Mouse (Mus musculus): ENCODE data around the gene Sfxn5. TPM values are rescaled to one million over a fixed set of nuclear protein-coding genes. Genes with fewer than 3 reads are reported as not detected.
A peak's percentile ranks its signal among the peaks of the same experiment; 100 is the strongest.

Sfxn5 gene
- polyA plus RNA-seq, 1 experiment from 2014 or later, result 22.7 TPM

DNA sequence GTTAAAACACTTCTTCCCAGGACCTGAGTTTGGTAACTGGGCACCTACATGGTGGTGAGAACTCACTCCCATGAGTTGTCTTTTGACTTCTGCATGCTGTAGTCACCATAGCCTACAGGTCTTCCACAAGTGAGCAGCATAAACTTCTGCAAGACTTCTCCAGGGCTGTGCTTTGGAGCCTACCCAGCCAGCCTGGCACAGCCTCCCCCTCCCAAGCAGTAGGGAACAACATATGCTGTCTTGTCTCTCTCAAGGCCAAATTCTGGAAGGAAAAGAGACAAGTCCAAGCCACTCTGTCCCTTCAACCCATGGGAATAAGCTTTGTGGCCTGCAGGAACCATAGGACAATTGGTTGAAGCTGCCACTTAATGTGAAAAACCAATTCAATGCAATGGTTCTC, 11.7 kb upstream of the Sfxn5 start:
- Histone ChIP-seq H3K27me3 (0 out of 2 replicates have a peak, but pooled peaks cover 2% of the 10 kb centered on the region), H3K27ac (no peak overlapping the region), H3K4me3 (no peak overlapping the region), H3K36me3 (ENCODE audit: poor library complexity, severe bottlenecking) (peaks cover 15% of the 10 kb centered on the region; the same call in 1 of the 2 replicates), H3K9ac (no peak overlapping the region), H3K4me1 (no peaks in the 10 kb centered on the region), H3K4me2 (no peak overlapping the region), H3K9me3 (replicated peaks) (no peaks in the 10 kb centered on the region)
- no peak for ATAC-seq

DNA sequence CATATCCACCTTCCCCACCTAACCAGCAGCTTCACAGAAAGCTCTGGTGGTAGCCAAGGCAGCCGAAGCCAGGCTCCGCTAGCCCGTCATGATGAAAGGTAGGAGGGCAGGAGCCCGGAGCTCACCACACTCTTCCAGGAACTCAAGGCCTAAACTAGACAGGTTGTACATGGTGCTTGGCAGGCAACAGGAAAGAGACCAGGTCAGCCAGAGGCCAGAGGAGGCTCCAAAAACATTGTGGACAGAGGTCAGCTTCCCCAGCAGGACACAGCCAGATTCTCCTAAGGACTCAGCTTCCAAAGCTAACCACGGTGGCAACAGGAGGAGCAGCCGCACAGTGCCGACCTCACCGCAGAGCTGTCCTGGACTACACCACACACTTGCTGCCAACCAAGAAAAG, 9.8 kb upstream of the Sfxn5 start:
- 0 out of 2 replicates have a peak, but pooled peaks cover 2% of the 10 kb centered on the region for H3K27me3 ChIP-seq
- 86% methylated on average over 8 of the region's 8 CpGs for WGBS
- no peaks in the 10 kb centered on the region for H3K4me1 ChIP-seq
- H3K9me3 ChIP-seq (replicated peaks), result no peaks in the 10 kb centered on the region
- H3K9ac ChIP-seq, result no peak overlapping the region
- no peak for ATAC-seq
- H3K36me3 ChIP-seq (ENCODE audit: poor library complexity, severe bottlenecking), result peaks cover 10% of the 10 kb centered on the region; the same call in 1 of the 2 replicates
- no peak overlapping the region for H3K27ac ChIP-seq
- no peak overlapping the region for H3K4me3 ChIP-seq
- no peak overlapping the region for H3K4me2 ChIP-seq

DNA sequence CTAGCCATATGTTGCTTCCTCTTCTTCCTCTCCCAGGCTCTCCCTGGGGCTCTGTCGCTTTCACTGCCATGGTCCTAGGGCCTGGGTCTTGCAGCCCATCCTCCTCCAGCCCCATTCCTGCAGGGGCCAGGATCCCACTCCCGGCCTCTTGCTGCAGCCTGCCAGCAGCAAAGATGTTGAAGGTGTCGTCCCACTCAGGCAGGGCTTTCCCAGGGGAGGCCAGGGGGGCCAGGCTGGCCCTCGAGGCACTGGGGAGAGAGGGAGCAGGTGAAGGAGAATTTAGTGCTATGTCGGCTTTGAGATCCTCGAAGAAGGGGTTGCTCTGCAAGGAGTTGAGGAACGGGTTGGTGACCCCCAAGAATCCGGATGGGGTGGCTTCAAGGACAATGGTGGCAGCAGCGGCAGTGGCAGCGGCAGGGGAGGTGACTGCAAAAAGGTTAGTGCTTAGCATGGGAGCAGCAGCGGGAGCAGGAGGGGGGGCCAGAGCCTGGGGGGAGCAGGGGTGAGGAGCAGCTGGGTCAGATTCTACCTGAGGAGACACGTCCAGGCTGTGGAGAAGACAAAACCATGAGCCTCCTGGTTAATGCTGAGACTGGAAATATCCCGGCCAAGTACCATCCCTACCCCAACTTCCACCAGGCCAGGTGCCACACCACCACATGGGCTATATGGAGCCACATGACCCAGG, 8.7 kb upstream of the Sfxn5 start:
- Histone ChIP-seq H3K9ac (no peak overlapping the region), H3K27ac (no peak overlapping the region), H3K4me3 (no peak overlapping the region), H3K9me3 (replicated peaks) (no peaks in the 10 kb centered on the region), H3K27me3 (0 out of 2 replicates have a peak, but pooled peaks cover 2% of the 10 kb centered on the region), H3K4me1 (no peaks in the 10 kb centered on the region), H3K4me2 (no peak overlapping the region), H3K36me3 (ENCODE audit: poor library complexity, severe bottlenecking) (peaks cover 3% of the 10 kb centered on the region; the same call in 1 of the 2 replicates)
- WGBS, result 72% methylated on average over 13 of the region's 13 CpGs
- ATAC-seq, result no peak

DNA sequence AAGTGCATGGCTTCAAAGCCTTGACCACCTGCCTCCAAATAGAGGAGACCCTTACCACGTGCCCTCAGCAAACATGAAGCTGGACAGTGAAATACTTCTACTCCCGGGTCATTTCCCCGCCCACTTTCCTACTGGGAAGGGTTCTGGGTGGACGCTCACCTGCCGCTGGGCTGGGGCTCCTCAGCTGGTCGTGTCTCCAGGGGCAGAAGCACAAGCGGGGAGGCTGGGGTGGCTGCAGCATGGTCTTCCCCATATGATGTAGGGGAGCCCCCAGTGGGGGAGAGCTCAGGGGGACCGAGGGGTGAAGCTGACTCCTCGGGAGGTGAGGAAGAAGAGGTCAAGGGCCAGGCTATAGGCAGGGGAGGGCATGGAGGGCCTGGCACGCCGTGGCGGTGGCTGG, 7.0 kb upstream of the Sfxn5 start:
- H3K9me3 ChIP-seq (replicated peaks), result no peaks in the 10 kb centered on the region
- no peak overlapping the region for H3K27ac ChIP-seq
- WGBS, result 79% methylated on average over 12 of the region's 12 CpGs
- H3K27me3 ChIP-seq, result 0 out of 2 replicates have a peak, but pooled peaks cover 2% of the 10 kb centered on the region
- H3K4me3 ChIP-seq, result no peak overlapping the region
- peaks cover 8% of the 10 kb centered on the region; the same call in 1 of the 2 replicates for H3K36me3 ChIP-seq (ENCODE audit: poor library complexity, severe bottlenecking)
- ATAC-seq, result no peak
- no peak overlapping the region for H3K9ac ChIP-seq
- no peaks in the 10 kb centered on the region for H3K4me1 ChIP-seq
- no peak overlapping the region for H3K4me2 ChIP-seq

DNA sequence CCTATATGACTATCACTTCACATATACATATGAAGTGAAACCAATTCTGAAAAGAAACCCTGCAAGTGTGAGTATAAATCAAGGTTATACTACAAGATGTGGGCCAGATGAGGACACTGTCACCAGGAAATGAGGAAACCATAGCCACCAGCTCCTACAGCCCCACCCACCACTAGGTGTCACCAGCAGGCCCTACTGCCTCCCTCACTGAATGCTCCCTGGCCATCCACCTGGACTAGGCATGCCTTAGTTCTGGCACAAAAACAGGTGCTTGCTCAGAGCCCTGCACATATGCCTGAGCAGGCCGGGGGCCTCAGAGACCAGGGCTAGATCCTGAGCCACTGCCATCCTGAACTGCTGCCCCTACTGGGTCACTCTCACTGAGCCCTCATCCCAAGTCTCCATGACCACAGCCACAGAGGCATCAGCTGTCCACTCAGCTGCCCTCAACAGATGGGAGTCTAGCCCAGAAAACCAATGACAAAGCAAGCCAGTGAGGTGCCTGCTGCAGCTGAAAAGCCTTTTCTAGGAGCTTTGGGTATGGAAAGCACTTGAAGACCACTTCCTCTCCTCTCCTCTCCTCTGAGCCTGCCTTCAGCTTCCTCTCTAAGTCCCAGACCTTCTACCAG, 6.2 kb upstream of the Sfxn5 start:
- 90% methylated on average over 1 of the region's 1 CpGs for WGBS
- Histone ChIP-seq H3K27ac (no peak overlapping the region), H3K9me3 (replicated peaks) (no peaks in the 10 kb centered on the region), H3K4me3 (no peak overlapping the region), H3K27me3 (0 out of 2 replicates have a peak, but pooled peaks cover 2% of the 10 kb centered on the region), H3K4me1 (no peaks in the 10 kb centered on the region), H3K36me3 (ENCODE audit: poor library complexity, severe bottlenecking) (peaks cover 8% of the 10 kb centered on the region; the same call in 1 of the 2 replicates), H3K4me2 (no peak overlapping the region), H3K9ac (no peak overlapping the region)
- no peak for ATAC-seq

DNA sequence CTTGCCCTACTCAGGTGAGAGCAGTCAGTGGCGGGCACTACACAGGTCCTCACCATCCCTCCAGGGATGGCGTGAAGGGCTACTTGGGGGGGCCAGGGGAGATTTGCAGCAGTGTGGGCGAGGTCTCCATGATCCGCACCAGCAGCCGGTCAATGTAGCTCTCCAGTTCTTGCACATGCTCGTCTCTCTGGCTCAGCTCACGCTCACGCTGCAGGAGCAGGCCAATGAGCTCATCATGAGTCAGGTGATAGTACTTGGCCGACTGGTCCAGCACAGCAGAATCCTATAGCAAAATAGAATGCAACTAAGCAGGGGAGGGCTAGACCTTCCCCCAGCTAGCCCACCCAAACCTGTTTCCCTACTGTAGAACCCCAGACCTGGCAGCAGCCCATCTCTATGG, 3.7 kb upstream of the Sfxn5 start:
- ATAC-seq, result no peak
- no peak overlapping the region for H3K9ac ChIP-seq
- H3K4me1 ChIP-seq, result peaks cover 5% of the 10 kb centered on the region
- H3K4me3 ChIP-seq, result no peak overlapping the region
- H3K9me3 ChIP-seq (replicated peaks), result no peaks in the 10 kb centered on the region
- no peaks in the 10 kb centered on the region for H3K27me3 ChIP-seq
- peaks cover 8% of the 10 kb centered on the region; the same call in 1 of the 2 replicates for H3K36me3 ChIP-seq (ENCODE audit: poor library complexity, severe bottlenecking)
- 78% methylated on average over 9 of the region's 9 CpGs for WGBS
- no peak overlapping the region for H3K27ac ChIP-seq
- H3K4me2 ChIP-seq, result no peak overlapping the region

DNA sequence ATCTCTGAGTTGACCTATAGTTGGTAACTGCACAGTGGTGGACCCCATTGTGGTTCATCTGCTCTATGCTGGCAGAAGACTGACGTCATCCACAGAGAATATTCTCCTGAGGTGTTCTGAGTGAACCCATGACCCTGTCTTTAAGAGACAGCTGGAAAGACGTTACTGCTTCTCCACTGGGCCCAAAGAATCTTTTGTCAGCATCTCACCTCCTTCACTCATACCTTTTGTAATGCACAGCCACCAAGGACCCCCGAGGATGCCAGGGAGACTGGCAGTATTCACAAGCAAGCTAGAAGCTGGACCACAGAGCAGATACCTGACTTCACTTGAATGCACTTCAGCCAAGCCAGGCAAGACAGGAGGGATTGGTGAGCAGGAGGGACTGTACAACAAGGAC, 2.1 kb upstream of the Sfxn5 start:
- no peak overlapping the region for H3K27ac ChIP-seq
- no peak overlapping the region for H3K9ac ChIP-seq
- WGBS, result 53% methylated on average over 3 of the region's 3 CpGs
- H3K27me3 ChIP-seq, result peaks cover 10% of the 10 kb centered on the region
- H3K4me1 ChIP-seq, result peaks cover 12% of the 10 kb centered on the region
- H3K4me2 ChIP-seq, result no peak overlapping the region
- no peaks in the 10 kb centered on the region for H3K9me3 ChIP-seq (replicated peaks)
- H3K36me3 ChIP-seq (ENCODE audit: poor library complexity, severe bottlenecking), result peaks cover 8% of the 10 kb centered on the region; the same call in 1 of the 2 replicates
- H3K4me3 ChIP-seq, result no peak overlapping the region
- no peak for ATAC-seq

DNA sequence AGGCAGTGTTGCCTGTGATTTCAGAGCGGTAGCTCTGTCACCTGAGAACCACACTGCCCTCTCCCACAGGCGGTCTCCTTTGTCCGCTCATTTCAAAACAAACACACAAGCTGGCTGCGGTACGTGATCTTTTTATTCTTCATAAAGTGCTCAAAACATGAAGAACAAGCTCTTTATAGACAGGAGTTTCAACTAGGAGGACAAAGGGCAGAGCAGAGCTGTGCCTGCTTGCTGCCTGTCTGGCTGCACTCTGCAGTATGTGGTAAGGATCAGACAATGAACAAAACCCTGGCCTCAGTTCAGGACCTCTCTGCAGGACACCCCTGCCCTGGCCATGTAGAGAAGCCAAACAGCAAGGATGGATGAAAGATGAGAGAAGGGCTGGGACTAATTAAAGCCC, 1.6 kb upstream of the Sfxn5 start:
- peaks cover 12% of the 10 kb centered on the region for H3K4me1 ChIP-seq
- H3K27me3 ChIP-seq, result peaks cover 10% of the 10 kb centered on the region
- peaks cover 8% of the 10 kb centered on the region; the same call in 1 of the 2 replicates for H3K36me3 ChIP-seq (ENCODE audit: poor library complexity, severe bottlenecking)
- H3K9me3 ChIP-seq (replicated peaks), result no peaks in the 10 kb centered on the region
- 50% methylated on average over 5 of the region's 5 CpGs for WGBS
- H3K4me2 ChIP-seq, result no peak overlapping the region
- no peak overlapping the region for H3K27ac ChIP-seq
- ATAC-seq, result no peak
- H3K4me3 ChIP-seq, result no peak overlapping the region
- no peak overlapping the region for H3K9ac ChIP-seq

DNA sequence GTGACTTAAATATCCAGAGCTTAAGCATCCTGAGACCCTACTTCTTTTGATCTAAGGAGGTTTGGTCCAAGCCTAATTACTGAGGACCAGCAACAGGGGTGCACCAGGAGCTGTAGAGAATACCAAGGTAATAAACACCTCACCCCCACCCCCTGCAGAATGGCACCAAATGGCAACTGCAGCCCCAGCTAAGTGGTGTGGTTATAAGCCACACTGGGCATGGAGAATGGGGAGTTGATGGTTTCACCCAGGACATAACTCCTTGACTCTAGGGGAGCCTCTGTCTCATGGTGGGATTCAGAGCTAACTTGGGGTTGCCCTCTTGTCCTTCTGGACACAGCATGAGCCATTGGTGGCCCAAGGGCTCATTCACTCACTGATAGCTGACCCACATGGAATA, 1.0 kb upstream of the Sfxn5 start:
- Histone ChIP-seq H3K27me3 (peaks cover 10% of the 10 kb centered on the region), H3K36me3 (ENCODE audit: poor library complexity, severe bottlenecking) (peaks cover 8% of the 10 kb centered on the region; the same call in 1 of the 2 replicates), H3K9ac (no peak overlapping the region), H3K4me2 (peak overlapping the region; percentile 92), H3K4me3 (no peak overlapping the region), H3K27ac (no peak overlapping the region), H3K4me1 (peaks cover 12% of the 10 kb centered on the region), H3K9me3 (replicated peaks) (no peaks in the 10 kb centered on the region)
- no peak for ATAC-seq

DNA sequence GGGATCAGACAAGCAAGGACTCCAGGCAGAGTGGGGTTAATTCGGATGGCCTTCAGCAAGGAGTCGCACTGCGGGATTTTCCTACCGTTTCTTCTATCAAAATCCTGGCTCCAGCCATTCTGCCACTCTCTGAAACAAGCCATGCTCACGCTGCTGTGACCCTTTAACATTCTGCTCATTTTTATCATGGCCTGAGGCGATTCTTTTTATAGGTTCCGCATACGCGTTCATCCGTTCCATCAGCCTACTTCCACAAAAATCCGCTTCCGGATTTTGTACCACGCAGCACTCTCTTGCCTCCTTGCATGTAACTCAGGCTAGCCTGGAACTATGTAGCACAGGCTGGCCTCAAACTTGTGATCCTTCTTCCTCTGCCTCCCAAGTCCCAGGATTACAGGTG, 510 bp upstream of the Sfxn5 start:
- WGBS, result 2% methylated on average over 13 of the region's 13 CpGs
- H3K27me3 ChIP-seq, result peaks cover 10% of the 10 kb centered on the region
- H3K4me3 ChIP-seq, result peak overlapping the region; percentile 65
- peaks cover 8% of the 10 kb centered on the region; the same call in 1 of the 2 replicates for H3K36me3 ChIP-seq (ENCODE audit: poor library complexity, severe bottlenecking)
- H3K9me3 ChIP-seq (replicated peaks), result no peaks in the 10 kb centered on the region
- H3K27ac ChIP-seq, result peak overlapping the region; percentile 88; the same call in 1 of the 2 replicates
- H3K9ac ChIP-seq, result peak overlapping the region; percentile 53
- ATAC-seq, result no peak
- peaks cover 12% of the 10 kb centered on the region for H3K4me1 ChIP-seq
- H3K4me2 ChIP-seq, result peak overlapping the region; percentile 92

DNA sequence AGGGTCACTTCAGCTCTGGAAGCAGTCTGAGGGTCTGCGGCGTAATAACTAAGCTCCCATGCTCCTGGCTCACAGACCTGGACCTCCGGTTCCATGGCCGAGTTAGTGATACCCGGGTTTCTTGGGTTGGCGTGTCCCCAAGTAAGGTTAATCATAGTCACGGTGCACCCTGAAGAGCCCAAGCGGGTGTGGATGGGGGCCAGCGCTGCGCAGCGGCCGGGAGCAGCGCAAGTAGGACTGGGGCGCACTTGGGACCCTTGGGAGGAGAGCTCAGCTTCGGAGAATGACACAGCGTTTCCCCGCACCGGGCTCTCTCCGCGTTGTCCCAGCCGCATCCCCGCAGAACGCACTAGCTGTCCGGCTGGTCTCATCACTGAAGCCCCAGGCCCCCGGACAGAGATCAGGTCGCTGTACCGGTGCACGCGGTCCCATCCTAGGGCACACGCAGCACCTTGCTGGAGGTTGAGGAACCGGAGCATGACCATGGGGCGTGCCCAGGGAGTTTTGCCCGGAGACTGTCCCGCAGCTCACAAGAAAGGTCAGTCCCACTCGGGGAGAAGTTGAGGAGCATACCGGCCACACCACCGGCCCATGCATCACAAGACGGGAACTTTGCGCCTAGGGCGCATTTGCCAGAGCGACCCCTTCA, 747 bp downstream of the Sfxn5 start:
- Histone ChIP-seq H3K4me2 (peak overlapping the region; percentile 92), H3K9me3 (replicated peaks) (no peaks in the 10 kb centered on the region), H3K27me3 (peaks cover 10% of the 10 kb centered on the region), H3K27ac (peak overlapping the region; percentile 88), H3K4me1 (peaks cover 12% of the 10 kb centered on the region), H3K4me3 (peak overlapping the region; percentile 65), H3K36me3 (ENCODE audit: poor library complexity, severe bottlenecking) (peaks cover 8% of the 10 kb centered on the region; the same call in 1 of the 2 replicates), H3K9ac (peak overlapping the region; percentile 82)
- peak; percentile 41 for ATAC-seq
- under 1% methylated on average over 41 of the region's 41 CpGs for WGBS

DNA sequence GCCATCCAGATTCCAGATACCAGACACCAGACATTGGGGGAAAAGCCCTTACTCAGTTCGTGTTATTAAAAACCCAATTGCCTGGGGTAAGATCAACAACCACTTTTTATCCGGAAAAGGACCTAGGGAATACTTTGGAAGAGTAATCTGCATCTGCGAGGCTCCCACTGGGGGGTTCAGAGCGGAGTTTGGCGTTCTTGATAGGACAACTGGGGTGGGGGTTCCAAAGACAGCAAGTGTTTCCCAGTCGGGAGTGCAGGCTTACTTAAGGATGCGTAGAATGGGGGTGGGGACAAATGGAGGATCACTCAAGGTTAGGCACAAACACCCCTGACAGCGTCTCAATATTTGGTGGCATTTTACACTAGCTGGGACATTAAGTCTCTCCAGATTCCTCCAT, 1.5 kb downstream of the Sfxn5 start:
- H3K27ac ChIP-seq, result no peak overlapping the region
- peaks cover 10% of the 10 kb centered on the region for H3K27me3 ChIP-seq
- peak overlapping the region; percentile 65 for H3K4me3 ChIP-seq
- peaks cover 12% of the 10 kb centered on the region for H3K4me1 ChIP-seq
- H3K9ac ChIP-seq, result peak overlapping the region; percentile 82
- 11% methylated on average over 8 of the region's 8 CpGs for WGBS
- peaks cover 2% of the 10 kb centered on the region; the same call in 1 of the 2 replicates for H3K36me3 ChIP-seq (ENCODE audit: poor library complexity, severe bottlenecking)
- no peak for ATAC-seq
- peak overlapping the region; percentile 92 for H3K4me2 ChIP-seq
- no peaks in the 10 kb centered on the region for H3K9me3 ChIP-seq (replicated peaks)
